Mouse (Mus musculus) heart, adult 8-10 months (tissue): ENCODE data around the gene Pcdh7. TPM values are rescaled to one million over a fixed set of nuclear protein-coding genes. Genes with fewer than 3 reads are reported as not detected.
"Not testable (repeated sequence)": the region's sequence is repeated elsewhere in the genome, so short reads cannot be mapped to it uniquely, and the experiment has no call there.

Experiments used
- DNase-seq: peaks from one replicate; pipeline ENCODE4 v3.0.0; 2022; ENCODE audit warnings: low spot score
- total RNA-seq, 4 experiments: library from RNA; stranded (reverse); gene quantifications; 2 replicates each; pipeline ENCODE4 v1.2.4; 2022

Gene Pcdh7
- total RNA-seq, result 100 to 1,000 TPM in 1 of 4 experiments, 10 to 100 TPM in 3; 92.5 to 103 (median 96.8) TPM

GRCm38 (mm10) chr5:57717906-57718875, at the start of gene Pcdh7:
Gene Pcdh7, plus strand, starts transcription at chr5:57717967.
- no peak for DNase-seq

GRCm38 (mm10) chr5:57676970-57677369, 40.8 kb upstream of the Pcdh7 start:
- DNase-seq, result not testable (repeated sequence)

GRCm38 (mm10) chr5:57708396-57708795, 9.4 kb upstream of the Pcdh7 start:
- no peak for DNase-seq

GRCm38 (mm10) chr5:57713980-57714379, 3.8 kb upstream of the Pcdh7 start:
- DNase-seq, result no peak

- DNase-seq, result no peak
Measured at GRCm38 (mm10) chr5:57714621-57715523, 2.9 kb upstream of the Pcdh7 start.

- DNase-seq, result no peak
Measured at GRCm38 (mm10) chr5:57715524-57716400, 2.0 kb upstream of the Pcdh7 start.

- DNase-seq, result no peak
Measured at GRCm38 (mm10) chr5:57716421-57717237, 1.1 kb upstream of the Pcdh7 start.

GRCm38 (mm10) chr5:57717238-57717905, 395 bp upstream of the Pcdh7 start:
- no peak for DNase-seq

GRCm38 (mm10) chr5:57718876-57719593, 1.3 kb downstream of the Pcdh7 start:
- DNase-seq, result no peak

- no peak for DNase-seq
Measured at GRCm38 (mm10) chr5:57719594-57720185, 1.9 kb downstream of the Pcdh7 start.

GRCm38 (mm10) chr5:57720206-57720880, 2.6 kb downstream of the Pcdh7 start:
- DNase-seq, result no peak

GRCm38 (mm10) chr5:57721148-57721712, 3.5 kb downstream of the Pcdh7 start:
- DNase-seq, result no peak

GRCm38 (mm10) chr5:57721927-57722326, 4.2 kb downstream of the Pcdh7 start:
- no peak for DNase-seq

GRCm38 (mm10) chr5:57733451-57733850, 15.7 kb downstream of the Pcdh7 start:
- no peak for DNase-seq

GRCm38 (mm10) chr5:57735723-57736122, 18.0 kb downstream of the Pcdh7 start:
- DNase-seq, result no peak

GRCm38 (mm10) chr5:57742924-57743323, 25.2 kb downstream of the Pcdh7 start:
- DNase-seq, result peak; percentile 78

GRCm38 (mm10) chr5:57743956-57744661, 26.3 kb downstream of the Pcdh7 start:
- DNase-seq, result peak; percentile 43
